9 mouse cellular contexts compared by ENCODE assay signal in genomic region chr7:133032589-133033203, GRCm38 (mm10).
DNase-seq lines count a peak whose midpoint lies in the region; ATAC-seq and TF ChIP-seq lines count a peak whose summit lies in the region.
"Had no signal": no experiment of that assay in that cellular context is flagged by ENCODE, and none has a peak within 500 bp of the region (broad histone marks: within the 10 kb centered on the region; RNA-seq: fewer than 3 reads in every experiment).

No protein-coding gene starts in this region.

- H3K9ac ChIP-seq in embryonic facial prominence, embryonic 15.5 days, result no peak overlapping the region
- no peak overlapping the region for H3K9ac ChIP-seq in heart, postnatal 0 days (replicated peaks; ENCODE audit: low read depth, low read length)
- H3K9ac ChIP-seq in lung, embryonic 15.5 days, result no peak overlapping the region

- no peak for ATAC-seq in CD4-positive, CD25-positive, alpha-beta regulatory T cell, adult 4 months
- 0 out of 2 replicates have a peak, but pooled peaks have one; percentile 27 for ATAC-seq in embryonic facial prominence, embryonic 15.5 days (ENCODE audit: insufficient number of reproducible peaks, low FRiP score, low TSS enrichment, low read depth)
- ATAC-seq in heart, postnatal 0 days (ENCODE audit: insufficient read depth, low read depth), result peak; percentile 64
- peak; percentile 40; the same call in 1 of the 2 replicates for ATAC-seq in lung, embryonic 15.5 days (ENCODE audit: borderline replicate concordance, extremely low read depth, low FRiP score, low TSS enrichment)

- peaks cover 29% of the 10 kb centered on the region for H3K4me1 ChIP-seq in embryonic facial prominence, embryonic 15.5 days
- H3K4me1 ChIP-seq in heart, postnatal 0 days (ENCODE audit: control insufficient read depth, insufficient read depth), result peaks cover 39% of the 10 kb centered on the region
- H3K4me1 ChIP-seq in lung, embryonic 15.5 days, result peaks cover 44% of the 10 kb centered on the region

- no peak for TF ChIP-seq POLR2A in brain, embryonic 14.5 days (IDR thresholded peaks at IDR 0.05; ENCODE audit: borderline replicate concordance, extremely low read depth, insufficient read depth, insufficient read length, poor library complexity, severe bottlenecking)

- no peak overlapping the region for H3K27ac ChIP-seq in embryonic facial prominence, embryonic 15.5 days (replicated peaks)
- H3K27ac ChIP-seq in heart, postnatal 0 days (ENCODE audit: low read depth), result no peak overlapping the region
- H3K27ac ChIP-seq in lung, embryonic 15.5 days, result no peak overlapping the region

- WGBS in embryonic facial prominence, embryonic 15.5 days, result 42% methylated on average over 9 of the region's 9 CpGs
- 46% methylated on average over 9 of the region's 9 CpGs for WGBS in heart, postnatal 0 days
- 56% methylated on average over 9 of the region's 9 CpGs for WGBS in lung, embryonic 15.5 days

- TF ChIP-seq EP300 in heart, postnatal 0 days (IDR thresholded peaks at IDR 0.05; ENCODE audit: low read depth), result no peak

- H3K4me3 ChIP-seq in embryonic facial prominence, embryonic 15.5 days (replicated peaks), result no peak overlapping the region
- H3K4me3 ChIP-seq in heart, postnatal 0 days (ENCODE audit: low read depth, low read length), result no peak overlapping the region
- H3K4me3 ChIP-seq in lung, embryonic 15.5 days, result no peak overlapping the region
- H3K4me3 ChIP-seq: megakaryocyte, embryonic 14.5 days had no signal

- H3K9me3 ChIP-seq in embryonic facial prominence, embryonic 15.5 days (replicated peaks), result no peaks in the 10 kb centered on the region
- H3K9me3 ChIP-seq in heart, postnatal 0 days (replicated peaks; ENCODE audit: control insufficient read depth, low read length), result no peaks in the 10 kb centered on the region
- no peaks in the 10 kb centered on the region for H3K9me3 ChIP-seq in lung, embryonic 15.5 days
- H3K9me3 ChIP-seq: megakaryocyte, embryonic 14.5 days had no signal

- TF ChIP-seq CTCF in brain, embryonic 14.5 days (IDR thresholded peaks at IDR 0.05; ENCODE audit: borderline replicate concordance, extremely low read depth, insufficient read depth, insufficient read length), result peak; percentile 93
- TF ChIP-seq CTCF in heart, postnatal 0 days (IDR thresholded peaks at IDR 0.05; ENCODE audit: low read depth), result peak; percentile 93

- H3K4me2 ChIP-seq in embryonic facial prominence, embryonic 15.5 days (replicated peaks), result no peak overlapping the region
- H3K4me2 ChIP-seq in heart, postnatal 0 days (ENCODE audit: low read depth, low read length), result no peak overlapping the region
- H3K4me2 ChIP-seq in lung, embryonic 15.5 days, result no peak overlapping the region

- DNase-seq in CD4-positive, CD25-positive, alpha-beta regulatory T cell, adult 2 months (ENCODE audit: low read depth, low spot score), result peak; percentile 32
- DNase-seq in brain, embryonic 14.5 days (ENCODE audit: low read depth), result peak; percentile 89
- DNase-seq in heart, postnatal 0 days (ENCODE audit: low spot score), result peak; percentile 74
- peak; percentile 74 to 79 for DNase-seq in kidney, postnatal 4 days
- DNase-seq in ovary, postnatal 36 days (ENCODE audit: low spot score), result peak; percentile 59

- no peaks in the 10 kb centered on the region for H3K36me3 ChIP-seq in embryonic facial prominence, embryonic 15.5 days
- 0 out of 2 replicates have a peak, but pooled peaks cover 6% of the 10 kb centered on the region for H3K36me3 ChIP-seq in heart, postnatal 0 days (replicated peaks; ENCODE audit: control insufficient read depth, insufficient read depth, low read length)
- 0 out of 2 replicates have a peak, but pooled peaks cover 3% of the 10 kb centered on the region for H3K36me3 ChIP-seq in lung, embryonic 15.5 days

- no peaks in the 10 kb centered on the region for H3K27me3 ChIP-seq in embryonic facial prominence, embryonic 15.5 days
- H3K27me3 ChIP-seq in heart, postnatal 0 days (ENCODE audit: control insufficient read depth, insufficient read depth, low read length), result no peaks in the 10 kb centered on the region
- no peaks in the 10 kb centered on the region for H3K27me3 ChIP-seq in lung, embryonic 15.5 days
- H3K27me3 ChIP-seq: megakaryocyte, embryonic 14.5 days had no signal

Comparison
In these comparisons a context has a peak if more than half of its experiments do, and no peak if none do; other contexts are left out.
1. DNase-seq: peak in every context shown above with its lines; median percentile 89 in brain, embryonic 14.5 days; 76 in kidney, postnatal 4 days; 74 in heart, postnatal 0 days; 59 in ovary, postnatal 36 days; 32 in CD4-positive, CD25-positive, alpha-beta regulatory T cell, adult 2 months.